27 mouse cellular contexts compared by ENCODE assay signal in the genomic region with DNA sequence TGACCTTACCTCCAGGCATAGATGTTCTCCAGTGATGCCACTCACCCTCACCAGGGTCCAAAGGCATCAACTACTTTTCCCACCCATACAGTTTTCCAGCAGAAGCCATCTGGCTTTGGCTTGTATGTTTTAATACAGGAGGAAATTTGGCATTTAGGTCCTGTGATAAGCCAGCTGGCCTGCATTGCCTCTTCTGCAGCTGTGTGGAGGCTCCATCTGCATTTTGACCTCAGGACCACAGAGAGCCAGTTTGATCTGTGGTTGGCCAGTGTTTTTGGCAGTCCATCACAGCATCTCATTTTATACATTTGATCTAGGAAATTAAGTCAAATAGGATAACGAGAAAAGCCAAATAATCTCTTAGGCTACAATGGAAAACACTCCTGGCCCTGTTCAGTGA.
DNase-seq lines count a peak whose midpoint lies in the region; ATAC-seq and TF ChIP-seq lines count a peak whose summit lies in the region.
"Had no signal": no experiment of that assay in that cellular context is flagged by ENCODE, and none has a peak within 500 bp of the region (broad histone marks: within the 10 kb centered on the region; RNA-seq: fewer than 3 reads in every experiment).

No protein-coding gene starts in this region.

- ATAC-seq in forebrain, postnatal 0 days, result 0 out of 2 replicates have a peak, but pooled peaks have one; percentile 23
- ATAC-seq in forebrain, embryonic 12.5 days (ENCODE audit: low FRiP score), result no peak
- no peak for ATAC-seq in erythroblast, adult 5-6 weeks (replicated peaks; ENCODE audit: low FRiP score, poor library complexity, severe bottlenecking)
- ATAC-seq in kidney, embryonic 16.5 days (ENCODE audit: low FRiP score, low TSS enrichment), result no peak
- ATAC-seq: CD4-positive, CD25-positive, alpha-beta regulatory T cell, adult 4 months; inflammation-experienced regulatory T-cells, adult 6 months; liver, postnatal 0 days had no signal

- no peak overlapping the region for H3K4me2 ChIP-seq in forebrain, postnatal 0 days (ENCODE audit: low read depth)
- no peak overlapping the region for H3K4me2 ChIP-seq in forebrain, embryonic 12.5 days
- H3K4me2 ChIP-seq in kidney, embryonic 16.5 days (replicated peaks; ENCODE audit: low read depth, low read length), result no peak overlapping the region
- H3K4me2 ChIP-seq: limb, embryonic 12.5 days; liver, embryonic 11.5 days; midbrain, embryonic 12.5 days had no signal

- H3K27ac ChIP-seq in forebrain, postnatal 0 days (ENCODE audit: low read depth, low read length), result no peak overlapping the region
- H3K27ac ChIP-seq in forebrain, embryonic 12.5 days, result no peak overlapping the region
- no peak overlapping the region for H3K27ac ChIP-seq in kidney, adult 2 months (ENCODE audit: insufficient read depth, low read depth, low read length)
- H3K27ac ChIP-seq in kidney, embryonic 16.5 days (ENCODE audit: low read length), result no peak overlapping the region
- H3K27ac ChIP-seq: forebrain, embryonic 10.5 days; heart, adult 2 months; hindbrain, embryonic 10.5 days; layer of hippocampus, adult 2 months; limb, embryonic 12.5 days; midbrain, embryonic 12.5 days had no signal

- no peak overlapping the region for H3K4me3 ChIP-seq in forebrain, postnatal 0 days (ENCODE audit: low read depth, low read length)
- H3K4me3 ChIP-seq in forebrain, embryonic 12.5 days (replicated peaks), result no peak overlapping the region
- no peak overlapping the region for H3K4me3 ChIP-seq in kidney, adult 2 months (ENCODE audit: insufficient read depth, low read depth, low read length)
- no peak overlapping the region for H3K4me3 ChIP-seq in kidney, embryonic 16.5 days (ENCODE audit: low read length)
- H3K4me3 ChIP-seq: forebrain, embryonic 10.5 days; heart, adult 2 months; hindbrain, embryonic 10.5 days; layer of hippocampus, adult 2 months; limb, embryonic 12.5 days; midbrain, embryonic 12.5 days had no signal

- H3K36me3 ChIP-seq in forebrain, postnatal 0 days (ENCODE audit: insufficient read depth), result no peaks in the 10 kb centered on the region
- H3K36me3 ChIP-seq in forebrain, embryonic 12.5 days (replicated peaks), result no peaks in the 10 kb centered on the region
- no peaks in the 10 kb centered on the region for H3K36me3 ChIP-seq in kidney, adult 2 months (ENCODE audit: control insufficient read depth, insufficient read depth, low read length)
- H3K36me3 ChIP-seq in kidney, embryonic 16.5 days (ENCODE audit: insufficient read depth, low read length), result no peaks in the 10 kb centered on the region
- H3K36me3 ChIP-seq: forebrain, embryonic 10.5 days; hindbrain, embryonic 10.5 days; limb, embryonic 12.5 days; midbrain, embryonic 12.5 days had no signal

- no peak for TF ChIP-seq CTCF in forebrain, postnatal 0 days (IDR thresholded peaks at IDR 0.05; ENCODE audit: low read depth)
- no peak for TF ChIP-seq CTCF in kidney, adult 2 months (conservative IDR thresholded peaks at IDR 0.05; ENCODE audit: insufficient read depth, insufficient read length, low read depth, low read length)

- no peaks in the 10 kb centered on the region for H3K9me3 ChIP-seq in forebrain, postnatal 0 days (ENCODE audit: low read length)
- no peaks in the 10 kb centered on the region for H3K9me3 ChIP-seq in forebrain, embryonic 12.5 days
- no peaks in the 10 kb centered on the region for H3K9me3 ChIP-seq in kidney, embryonic 16.5 days (ENCODE audit: low read length)
- H3K9me3 ChIP-seq: forebrain, embryonic 10.5 days; hindbrain, embryonic 10.5 days; limb, embryonic 12.5 days; midbrain, embryonic 12.5 days had no signal

- DNase-seq in forebrain, postnatal 0 days, result no peak
- DNase-seq in kidney, postnatal 4 days, result peak; percentile 11 to 15
- no peak for DNase-seq in kidney, adult 2 months
- peak; percentile 16 for DNase-seq in Muller cell, postnatal 12 days (ENCODE audit: inconsistent ontology term)
- peak; percentile 26 for DNase-seq in gastrocnemius, postnatal 10 days
- DNase-seq: cerebellum, adult 11-12 months; cerebellum, postnatal 25 days; embryo, embryonic 11 days; kidney, adult 18-20 months; kidney, postnatal 10 days; liver, postnatal 0 days; lung, postnatal 10 days; retina, postnatal 1 day; right cerebral cortex, postnatal 25 days; thymus, postnatal 36 days had no signal

- H3K4me1 ChIP-seq in forebrain, postnatal 0 days (ENCODE audit: insufficient read depth), result no peaks in the 10 kb centered on the region
- H3K4me1 ChIP-seq in forebrain, embryonic 12.5 days, result no peaks in the 10 kb centered on the region
- H3K4me1 ChIP-seq in kidney, adult 2 months (ENCODE audit: control insufficient read depth, insufficient read depth, low read length), result no peaks in the 10 kb centered on the region
- H3K4me1 ChIP-seq in kidney, embryonic 16.5 days (ENCODE audit: insufficient read depth, low read length), result no peaks in the 10 kb centered on the region
- H3K4me1 ChIP-seq: forebrain, embryonic 10.5 days; hindbrain, embryonic 10.5 days; limb, embryonic 12.5 days; midbrain, embryonic 12.5 days had no signal

- no peak overlapping the region for H3K9ac ChIP-seq in forebrain, postnatal 0 days
- H3K9ac ChIP-seq in forebrain, embryonic 12.5 days, result no peak overlapping the region
- no peak overlapping the region for H3K9ac ChIP-seq in kidney, embryonic 16.5 days (replicated peaks; ENCODE audit: low read length)
- H3K9ac ChIP-seq: limb, embryonic 12.5 days; liver, postnatal 0 days; midbrain, embryonic 12.5 days had no signal

- H3K27me3 ChIP-seq in forebrain, postnatal 0 days (ENCODE audit: insufficient read depth, low read length), result no peaks in the 10 kb centered on the region
- H3K27me3 ChIP-seq in forebrain, embryonic 12.5 days, result no peaks in the 10 kb centered on the region
- no peaks in the 10 kb centered on the region for H3K27me3 ChIP-seq in kidney, adult 2 months (replicated peaks; ENCODE audit: control insufficient read depth, insufficient read depth, low read length)
- H3K27me3 ChIP-seq in kidney, embryonic 16.5 days (ENCODE audit: insufficient read depth, low read length), result no peaks in the 10 kb centered on the region
- H3K27me3 ChIP-seq: limb, embryonic 12.5 days; midbrain, embryonic 12.5 days had no signal

- no peak for TF ChIP-seq POLR2A in kidney, adult 2 months (IDR thresholded peaks at IDR 0.05; ENCODE audit: low read depth, low read length)

- WGBS in forebrain, postnatal 0 days, result 61% methylated on average over 1 of the region's 1 CpGs
- 86% methylated on average over 1 of the region's 1 CpGs for WGBS in forebrain, embryonic 12.5 days
- WGBS in kidney, adult 2 months, result 72% methylated on average over 1 of the region's 1 CpGs
- 61% methylated on average over 1 of the region's 1 CpGs for WGBS in kidney, embryonic 16.5 days

Comparison
In these comparisons a context has a peak if more than half of its experiments do, and no peak if none do; other contexts are left out.
1. DNase-seq: peak in kidney, postnatal 4 days (2 of 2), Muller cell, postnatal 12 days (single experiment) and gastrocnemius, postnatal 10 days (single experiment); none in forebrain, postnatal 0 days (single experiment) and kidney, adult 2 months (single experiment).